24 mouse cellular contexts compared by ENCODE assay signal in the genomic region with DNA sequence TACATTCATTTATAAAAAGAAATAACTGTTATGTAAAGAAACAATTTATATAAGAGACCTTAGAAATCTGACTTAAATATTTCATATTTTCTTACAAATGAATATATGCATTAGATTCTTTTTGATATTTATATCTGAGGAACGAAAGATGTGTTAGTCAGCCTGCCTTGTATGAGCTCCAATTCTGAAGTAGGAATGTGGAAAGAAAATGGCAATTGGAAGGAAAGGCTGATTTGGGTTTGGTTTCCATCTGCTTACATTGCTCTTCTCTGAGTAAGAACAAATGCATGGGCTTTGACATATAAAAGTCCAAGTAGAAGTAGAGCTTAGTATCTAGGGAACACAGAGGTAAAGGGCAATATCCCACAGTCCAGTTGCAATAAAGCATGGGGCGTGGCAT.
DNase-seq lines count a peak whose midpoint lies in the region; TF ChIP-seq lines count a peak whose summit lies in the region.
"Had no signal": no experiment of that assay in that cellular context is flagged by ENCODE, and none has a peak within 500 bp of the region (broad histone marks: within the 10 kb centered on the region; RNA-seq: fewer than 3 reads in every experiment).

No protein-coding gene starts in this region.

- TF ChIP-seq CTCF in left cerebral cortex, adult 2 months (IDR thresholded peaks at IDR 0.05), result no peak

- H3K27ac ChIP-seq in left cerebral cortex, adult 2 months, result peak overlapping the region; percentile 76
- H3K27ac ChIP-seq: embryonic facial prominence, embryonic 12.5 days; embryonic facial prominence, embryonic 15.5 days; gastrocnemius, adult 2 months; heart, embryonic 15.5 days; hindbrain, embryonic 10.5 days; hindbrain, embryonic 13.5 days had no signal

- intact Hi-C loops in left cerebral cortex, adult 2 months (cut with DNase I), result loop anchor here (5.0 to 10.0 kb wide), 2 partner anchors 99 to 253 kb away; no protein-coding TSS in a partner anchor

- peak; percentile 29 to 51 for DNase-seq in frontal cortex, adult 2 months (ENCODE audit: extremely low spot score in 1 of 2, low spot score in 1 of 2)
- no peak for DNase-seq in frontal cortex, postnatal 25 days (ENCODE audit: low spot score in 2 of 2)
- no peak for DNase-seq in left cerebral cortex, adult 2 months (ENCODE audit: extremely low spot score in 1 of 2, low spot score in 2 of 2)
- DNase-seq in left cerebral cortex, adult 11 months (ENCODE audit: low spot score), result no peak
- DNase-seq in right cerebral cortex, postnatal 25 days, result peak; percentile 5
- no peak for DNase-seq in right cerebral cortex, postnatal 14 days
- peak; percentile 75 for DNase-seq in telencephalon, adult 2 months (ENCODE audit: low read depth, low spot score)
- no peak for DNase-seq in cerebellum, adult 18-20 months
- DNase-seq: adrenal gland, adult 2 months; adrenal gland, postnatal 14 days; cerebellum, adult 2 months; cerebellum, adult 9-11 months; cerebellum, postnatal 25 days; gastrocnemius, adult 2 months; gastrocnemius, postnatal 14 days; heart, adult 11 months; heart, postnatal 10 days; heart, postnatal 36 days had no signal

- H3K4me3 ChIP-seq in left cerebral cortex, adult 2 months, result no peak overlapping the region
- H3K4me3 ChIP-seq: embryonic facial prominence, embryonic 12.5 days; embryonic facial prominence, embryonic 15.5 days; gastrocnemius, adult 2 months; heart, embryonic 12.5 days; heart, embryonic 15.5 days; hindbrain, embryonic 10.5 days; hindbrain, embryonic 13.5 days had no signal

Comparison
In these comparisons a context has a peak if more than half of its experiments do, and no peak if none do; other contexts are left out.
1. DNase-seq: peak in frontal cortex, adult 2 months (2 of 2), right cerebral cortex, postnatal 25 days (single experiment) and telencephalon, adult 2 months (single experiment); none in frontal cortex, postnatal 25 days (0 of 2), left cerebral cortex, adult 2 months (0 of 2), left cerebral cortex, adult 11 months (single experiment), right cerebral cortex, postnatal 14 days (single experiment) and cerebellum, adult 18-20 months (0 of 2).